Mouse (Mus musculus) right cerebral cortex, postnatal 25 days (tissue): ENCODE measurements at regions not wholly inside any gene's neighbourhood (a gene's known extent, or its start where the extent isn't known, plus 50 kb on each side); places are given as distances from the start of the nearest gene placed in this dataset.

ENCODE experiments used
- DNase-seq: peaks from one replicate; pipeline ENCODE4 v3.0.0; 2022

- DNase-seq = no peak
These were observed 216.0 kb upstream of the Foxq1 start for GRCm38 (mm10) chr13:31339901-31340300.

GRCm38 (mm10) chr13:31340363-31340948, 215.5 kb upstream of the Foxq1 start:
- no peak for DNase-seq

- peak; percentile 22 for DNase-seq
These were observed 214.4 kb upstream of the Foxq1 start for GRCm38 (mm10) chr13:31341282-31342100.

- no peak for DNase-seq
These were observed 209.7 kb upstream of the Foxq1 start for GRCm38 (mm10) chr13:31346205-31346604.

GRCm38 (mm10) chr13:31347000-31347399, 208.9 kb upstream of the Foxq1 start:
- no peak for DNase-seq

GRCm38 (mm10) chr13:31349671-31350070, 206.3 kb upstream of the Foxq1 start:
- no peak for DNase-seq

DNA sequence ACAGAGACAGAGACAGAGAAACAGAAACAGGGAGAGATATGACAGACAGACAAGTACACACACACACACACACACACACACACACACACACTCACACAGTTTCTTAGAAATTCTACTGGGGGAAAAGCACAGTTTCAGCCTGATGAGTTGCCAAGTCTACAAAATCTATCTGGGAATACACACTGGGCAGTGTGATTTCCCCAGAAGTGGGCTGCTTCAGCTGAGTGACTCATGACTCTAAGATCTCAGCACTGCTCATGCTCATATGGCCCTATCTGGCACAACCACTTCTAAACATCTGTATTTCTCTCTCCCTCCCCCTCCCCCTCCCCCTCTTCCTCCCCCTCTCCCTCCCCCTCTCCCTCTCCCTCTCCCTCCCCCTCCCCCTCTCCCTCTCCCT, 204.5 kb upstream of the Foxq1 start:
- no peak for DNase-seq

- DNase-seq = no peak
These were observed 203.1 kb upstream of the Foxq1 start for GRCm38 (mm10) chr13:31352825-31353224.

DNA sequence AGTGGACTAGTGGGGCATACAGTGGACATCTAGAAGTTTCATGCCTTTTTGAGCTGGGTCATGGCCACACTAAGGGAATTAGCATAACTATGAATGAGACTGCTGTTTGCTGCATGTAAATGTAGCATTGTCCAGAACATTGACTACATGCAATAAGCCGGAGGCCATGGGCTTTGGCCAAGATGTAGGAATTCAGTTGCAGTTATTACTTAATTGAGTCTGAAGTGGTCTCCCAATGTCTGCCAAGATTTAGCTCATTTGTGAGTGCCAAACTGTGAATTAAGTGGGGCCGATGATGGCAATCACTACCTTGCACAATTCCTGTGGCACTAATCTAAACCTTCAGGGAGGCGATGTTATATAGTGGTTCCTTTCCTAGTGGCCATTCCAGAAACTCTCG, 196.6 kb upstream of the Foxq1 start:
- DNase-seq = no peak

- DNase-seq = no peak
These were observed 193.5 kb upstream of the Foxq1 start for GRCm38 (mm10) chr13:31362386-31362785.

- DNase-seq = no peak
These were observed 191.6 kb upstream of the Foxq1 start for GRCm38 (mm10) chr13:31364369-31364768.

DNA sequence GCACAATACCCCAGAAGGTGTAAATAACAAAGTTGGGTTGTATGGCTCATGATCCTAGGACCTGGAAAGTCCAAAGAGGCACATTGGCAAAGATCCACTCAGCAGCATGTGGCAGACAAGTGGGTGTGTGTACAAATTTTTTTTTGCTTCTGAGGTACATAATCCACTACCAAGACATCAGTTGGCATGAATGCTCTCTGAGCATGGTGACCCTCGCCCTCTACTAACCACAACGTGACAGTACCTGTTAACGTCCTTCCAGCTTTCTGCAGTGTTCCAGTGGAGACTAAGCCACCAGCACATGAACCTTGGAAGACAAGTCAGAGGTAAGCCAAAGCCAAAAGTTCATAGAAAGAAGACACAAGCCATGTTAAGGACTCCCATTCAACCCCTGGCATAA, 188.7 kb upstream of the Foxq1 start:
- DNase-seq = no peak

GRCm38 (mm10) chr13:31369182-31369581, 186.8 kb upstream of the Foxq1 start:
- no peak for DNase-seq

DNA sequence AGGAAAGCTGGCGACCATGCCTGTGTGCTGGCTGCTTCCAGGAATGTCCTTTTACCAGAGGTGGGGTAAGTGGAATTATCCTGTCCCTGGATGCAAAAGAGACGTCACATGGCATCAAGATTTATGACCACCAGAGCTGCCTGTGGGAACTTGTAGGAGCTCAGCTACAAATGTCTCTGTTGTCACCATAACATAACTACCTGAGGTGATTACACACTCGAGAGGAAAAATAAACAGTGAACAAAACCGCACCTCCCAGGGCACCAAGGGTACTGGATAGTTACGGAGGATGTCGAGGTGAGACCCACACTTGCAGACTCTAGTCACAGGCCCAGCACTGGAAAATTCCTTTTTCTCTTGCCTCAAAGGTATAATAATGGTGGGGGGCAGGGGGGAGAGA, 185.1 kb upstream of the Foxq1 start:
- no peak for DNase-seq

GRCm38 (mm10) chr13:31374006-31374405, 181.9 kb upstream of the Foxq1 start:
- DNase-seq = no peak

- no peak for DNase-seq
These were observed 162.3 kb upstream of the Foxq1 start for GRCm38 (mm10) chr13:31393421-31394215.

GRCm38 (mm10) chr13:31396216-31396910, 159.6 kb upstream of the Foxq1 start:
- no peak for DNase-seq

- DNase-seq = no peak
These were observed 158.7 kb upstream of the Foxq1 start for GRCm38 (mm10) chr13:31397246-31397645.

GRCm38 (mm10) chr13:31400401-31400800, 155.5 kb upstream of the Foxq1 start:
- no peak for DNase-seq

DNA sequence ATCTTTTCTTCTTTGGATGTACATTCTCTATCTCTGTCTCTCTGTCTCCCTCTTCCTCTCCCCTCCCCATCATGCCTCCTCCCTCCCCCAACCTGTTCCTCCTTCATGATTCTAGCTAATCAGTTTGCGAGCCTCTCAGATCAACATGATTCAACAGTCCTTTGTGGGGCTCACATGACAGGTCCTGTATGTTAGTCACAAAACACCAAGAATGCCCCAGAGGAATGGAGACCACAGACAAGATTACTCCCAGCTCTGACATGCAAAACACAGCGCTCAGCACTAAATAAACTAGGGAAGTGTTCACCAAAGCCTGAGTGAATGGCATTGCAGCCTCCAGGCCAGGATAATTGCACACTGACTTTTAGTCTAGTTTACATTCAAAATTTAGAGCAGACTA, 150.6 kb upstream of the Foxq1 start:
- no peak for DNase-seq

- DNase-seq = no peak
These were observed 147.4 kb upstream of the Foxq1 start for GRCm38 (mm10) chr13:31408439-31409122.

DNA sequence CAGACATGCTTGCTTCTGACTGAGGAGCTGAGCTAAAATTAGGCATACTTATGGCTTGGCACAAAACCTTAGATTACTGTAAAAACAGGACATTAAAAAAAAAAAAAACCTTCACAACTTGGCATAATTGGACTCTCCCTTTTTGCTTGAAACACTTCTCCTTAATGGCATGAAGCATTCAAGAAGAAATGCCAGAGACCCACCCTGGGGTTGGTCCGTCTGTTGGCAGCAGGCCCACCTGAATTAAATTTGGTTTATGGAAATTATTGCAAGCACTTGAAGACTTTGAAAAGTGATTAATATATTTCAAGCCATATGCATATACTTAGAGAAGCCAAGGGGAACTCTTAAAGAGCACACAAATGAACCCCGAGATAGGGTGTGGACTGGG, 146.8 kb upstream of the Foxq1 start:
- DNase-seq = no peak

- DNase-seq = no peak
These were observed 134.4 kb upstream of the Foxq1 start for GRCm38 (mm10) chr13:31421556-31421955.
